Mouse (Mus musculus) lung, embryonic 14.5 days (tissue): ENCODE measurements around the gene Ss18l1. TPM values are rescaled to one million over a fixed set of nuclear protein-coding genes. Genes with fewer than 3 reads are reported as not detected.
A peak's percentile ranks its signal among the peaks of the same experiment; 100 is the strongest.

Experiments used
- ATAC-seq: fragments of 200-750 bp; cut with Nextera tagmentation; 2 replicates; pipeline ENCODE4 v1.8.0; 2017; ENCODE audit warnings: mild to moderate bottlenecking, moderate TSS enrichment, moderate library complexity; ENCODE audit not compliant: insufficient read depth
- DNase-seq: peaks from one replicate; pipeline ENCODE4 v3.0.0-alpha.2; 2015
- H3K27ac ChIP-seq: fragments of 300-500 bp; sonication (generic); 2 replicates; pipeline ENCODE4 v1.5.1; 2014; ENCODE audit warnings: low read depth, mild to moderate bottlenecking, moderate library complexity
- H3K27me3 ChIP-seq: fragments of 300-500 bp; sonication (generic); 2 replicates; pipeline ENCODE4 v1.6.1; 2014; ENCODE audit warnings: low read length, control low read depth; ENCODE audit not compliant: insufficient read depth
- H3K36me3 ChIP-seq: fragments of 300-500 bp; sonication (generic); 2 replicates; pipeline ENCODE4 v1.6.1; 2014; ENCODE audit warnings: control low read depth; ENCODE audit not compliant: insufficient read depth
- H3K4me1 ChIP-seq: fragments of 300-500 bp; sonication (generic); 2 replicates; pipeline ENCODE4 v1.6.1; 2014; ENCODE audit warnings: antibody characterized with exemption, control low read depth; ENCODE audit not compliant: insufficient read depth
- H3K4me2 ChIP-seq: fragments of 300-500 bp; sonication (generic); 2 replicates; pipeline ENCODE4 v1.6.1; 2014; ENCODE audit warnings: mild to moderate bottlenecking
- H3K4me3 ChIP-seq: fragments of 300-500 bp; sonication (generic); 2 replicates; pipeline ENCODE4 v1.5.1; 2014; ENCODE audit warnings: low read depth, low read length
- H3K9ac ChIP-seq: fragments of 300-500 bp; sonication (generic); 2 replicates; pipeline ENCODE4 v1.6.1; 2014
- H3K9me3 ChIP-seq: fragments of 300-500 bp; sonication (generic); 2 replicates; pipeline ENCODE4 v1.6.1; 2016; ENCODE audit warnings: low read depth, low read length, control low read depth
- CTCF ChIP-seq: IDR thresholded peaks from 2 replicates; pipeline ENCODE4 v1.5.1; 2016; ENCODE audit warnings: antibody characterized with exemption, low read depth
- WGBS: fragments of 180-500 bp; shearing (Covaris S2); extraction: QIAGEN DNeasy Blood & Tissue Kit; methylation state at CpG from one replicate; pipeline ENCODE4 v1.1.7; 2014; 5-methylcytosine and 5-hydroxymethylcytosine counted together
- polyA plus RNA-seq: library from polyadenylated mRNA; unstranded; fragments of >200 nt; fragmentation: Nextera tagmentation; extraction: Ambion mirVana; gene quantifications from 2 replicates; pipeline ENCODE4 v1.2.1, GENCODE M21; 2014

Gene Ss18l1
- polyA plus RNA-seq, 1 experiment from 2014 or later = 5.6 TPM

- Histone ChIP-seq H3K4me1 (no peaks in the 10 kb centered on the region), H3K4me2 (no peak overlapping the region), H3K27me3 (no peaks in the 10 kb centered on the region), H3K9me3 (no peaks in the 10 kb centered on the region), H3K4me3 (no peak overlapping the region), H3K9ac (no peak overlapping the region), H3K27ac (no peak overlapping the region), H3K36me3 (peaks cover 28% of the 10 kb centered on the region; the same call in 1 of the 2 replicates)
- peak; percentile 95 for TF ChIP-seq CTCF
- ATAC-seq (peak; percentile 57; the same call in 1 of the 2 replicates), DNase-seq (peak; percentile 84)
- WGBS = 20% methylated on average over 5 of the region's 5 CpGs
Observed at GRCm38 (mm10) chr2:180050986-180051385, 8.7 kb downstream of the Ss18l1 start.

GRCm38 (mm10) chr2:180051986-180052733 is 9.9 kb downstream of the Ss18l1 start:
- peak; percentile 45 for TF ChIP-seq CTCF
- Histone ChIP-seq H3K27me3 (no peaks in the 10 kb centered on the region), H3K9me3 (no peaks in the 10 kb centered on the region), H3K4me2 (no peak overlapping the region), H3K4me3 (no peak overlapping the region), H3K27ac (no peak overlapping the region), H3K9ac (no peak overlapping the region), H3K36me3 (peaks cover 40% of the 10 kb centered on the region; the same call in 1 of the 2 replicates), H3K4me1 (no peaks in the 10 kb centered on the region)
- DNase-seq (peak; percentile 36), ATAC-seq (no peak)
- 87% methylated on average over 14 of the region's 14 CpGs for WGBS

GRCm38 (mm10) chr2:180053001-180053400 is 10.7 kb downstream of the Ss18l1 start:
- peaks cover 48% of the 10 kb centered on the region for H3K36me3 ChIP-seq
- no peaks in the 10 kb centered on the region for H3K9me3 ChIP-seq
- no peak overlapping the region for H3K4me2 ChIP-seq
- no peak for DNase-seq
- H3K9ac ChIP-seq = no peak overlapping the region
- ATAC-seq = no peak
- no peak overlapping the region for H3K4me3 ChIP-seq
- no peak overlapping the region for H3K27ac ChIP-seq
- no peaks in the 10 kb centered on the region for H3K27me3 ChIP-seq
- H3K4me1 ChIP-seq = no peaks in the 10 kb centered on the region
- WGBS = 91% methylated on average over 9 of the region's 9 CpGs
- no peak for TF ChIP-seq CTCF

- no peak for ATAC-seq
- DNase-seq = no peak
- H3K9me3 ChIP-seq = no peaks in the 10 kb centered on the region
- H3K27me3 ChIP-seq = no peaks in the 10 kb centered on the region
- TF ChIP-seq CTCF = no peak
- H3K4me2 ChIP-seq = no peak overlapping the region
- WGBS = 91% methylated on average over 11 of the region's 11 CpGs
- H3K4me1 ChIP-seq = no peaks in the 10 kb centered on the region
- H3K27ac ChIP-seq = no peak overlapping the region
- H3K4me3 ChIP-seq = no peak overlapping the region
- H3K36me3 ChIP-seq = peaks cover 57% of the 10 kb centered on the region
- no peak overlapping the region for H3K9ac ChIP-seq
Observed at GRCm38 (mm10) chr2:180063338-180064131, 21.2 kb downstream of the Ss18l1 start.

GRCm38 (mm10) chr2:180069770-180070480 is 27.6 kb downstream of the Ss18l1 start:
- H3K36me3 ChIP-seq = peaks cover 15% of the 10 kb centered on the region; the same call in 1 of the 2 replicates
- 0 out of 2 replicates have a peak overlapping the region, but pooled peaks have one; percentile 55 for H3K27ac ChIP-seq
- no peaks in the 10 kb centered on the region for H3K9me3 ChIP-seq
- no peaks in the 10 kb centered on the region for H3K27me3 ChIP-seq
- peaks cover 8% of the 10 kb centered on the region; the same call in 1 of the 2 replicates for H3K4me1 ChIP-seq
- peak overlapping the region; percentile 78 for H3K4me3 ChIP-seq
- no peak for TF ChIP-seq CTCF
- ATAC-seq (peak; percentile 69), DNase-seq (no peak)
- whole genome bisulfite sequencing = 32% methylated on average over 20 of the region's 20 CpGs
- H3K9ac ChIP-seq = peak overlapping the region; percentile 64
- H3K4me2 ChIP-seq = peak overlapping the region; percentile 90

GRCm38 (mm10) chr2:180070481-180071453 is 28.5 kb downstream of the Ss18l1 start, which contains the start of gene Mtg2:
Gene Mtg2 (plus strand): TSS chr2:180070588.
- peak; percentile 94 for ATAC-seq
- Histone ChIP-seq H3K9ac (peak within 1 kb of the TSS; percentile 64), H3K27me3 (no peaks in the 10 kb centered on the region), H3K4me2 (peak within 1 kb of the TSS; percentile 90), H3K9me3 (no peaks in the 10 kb centered on the region), H3K36me3 (peaks cover 15% of the 10 kb centered on the region; the same call in 1 of the 2 replicates), H3K27ac (peak within 1 kb of the TSS; percentile 55; the same call in 1 of the 2 replicates), H3K4me3 (peak within 1 kb of the TSS; percentile 78), H3K4me1 (peaks cover 8% of the 10 kb centered on the region; the same call in 1 of the 2 replicates)
- peak; percentile 94 for DNase-seq
- WGBS = 5% methylated on average over 58 of the region's 58 CpGs
- TF ChIP-seq CTCF = no peak
